Mouse (Mus musculus): ENCODE results near the gene Il2.

Il2 gene

DNA sequence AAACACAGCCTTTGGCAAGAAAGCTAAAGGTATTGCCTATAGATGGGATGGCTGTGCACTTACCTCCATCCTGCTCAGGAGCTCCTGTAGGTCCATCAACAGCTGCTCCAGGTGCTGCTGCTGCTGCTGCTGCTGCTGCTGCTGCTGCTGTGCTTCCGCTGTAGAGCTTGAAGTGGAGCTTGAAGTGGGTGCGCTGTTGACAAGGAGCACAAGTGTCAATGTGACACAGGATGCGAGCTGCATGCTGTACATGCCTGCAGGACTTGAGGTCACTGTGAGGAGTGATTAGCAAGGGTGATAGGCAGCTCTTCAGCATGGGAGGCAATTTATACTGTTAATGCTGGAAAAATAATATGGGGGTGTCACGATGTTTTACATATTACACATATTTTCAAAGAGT lies at the start of gene Il2:
Il2 (minus strand) TSS at position 305 of the 400 bp plus-strand sequence.
- DNase-seq (ENCODE audit: low spot score in 2 of 2), result no peak

DNA sequence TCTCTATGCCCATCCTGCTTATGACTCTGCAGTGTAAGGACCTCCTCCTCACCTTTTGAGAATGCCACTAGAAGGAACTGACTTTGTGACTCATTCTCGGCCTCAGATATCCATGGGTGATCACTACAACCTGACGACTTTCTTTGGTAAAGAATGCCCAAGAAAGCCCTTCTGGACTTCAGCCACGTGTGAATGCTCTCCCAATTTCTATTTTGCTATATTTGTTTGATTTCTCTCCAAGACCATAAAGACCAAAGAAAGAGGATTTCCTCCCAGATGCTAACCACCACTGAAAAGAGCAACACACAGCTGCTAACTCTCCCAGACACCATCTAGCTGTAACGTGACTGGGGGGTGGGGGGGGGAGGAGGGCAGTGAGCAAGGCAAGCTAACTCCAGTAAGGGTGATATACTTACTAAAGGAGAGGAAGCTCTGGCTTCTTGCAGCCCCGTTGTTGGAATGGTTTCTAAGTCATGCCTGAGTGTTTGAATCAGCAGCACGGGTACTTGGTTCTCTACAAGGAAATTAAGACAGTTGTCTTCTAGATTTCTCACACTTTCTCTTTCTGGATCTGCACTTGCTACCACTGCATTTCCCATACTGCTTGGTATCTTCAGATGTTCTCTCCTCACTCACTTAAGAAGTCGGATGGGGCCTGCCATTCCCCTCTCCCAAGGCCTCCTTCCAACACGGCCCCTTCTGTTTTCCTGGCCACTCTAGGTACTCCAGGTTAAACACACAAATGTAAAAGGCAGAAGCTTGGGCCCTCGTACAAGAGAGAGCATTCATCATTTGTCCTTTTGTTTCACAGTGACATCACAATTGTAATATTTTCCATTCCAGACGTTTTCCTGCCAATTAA lies 49.2 kb upstream of the Il2 start:
- no peak for DNase-seq (ENCODE audit: low spot score in 2 of 2)

DNA sequence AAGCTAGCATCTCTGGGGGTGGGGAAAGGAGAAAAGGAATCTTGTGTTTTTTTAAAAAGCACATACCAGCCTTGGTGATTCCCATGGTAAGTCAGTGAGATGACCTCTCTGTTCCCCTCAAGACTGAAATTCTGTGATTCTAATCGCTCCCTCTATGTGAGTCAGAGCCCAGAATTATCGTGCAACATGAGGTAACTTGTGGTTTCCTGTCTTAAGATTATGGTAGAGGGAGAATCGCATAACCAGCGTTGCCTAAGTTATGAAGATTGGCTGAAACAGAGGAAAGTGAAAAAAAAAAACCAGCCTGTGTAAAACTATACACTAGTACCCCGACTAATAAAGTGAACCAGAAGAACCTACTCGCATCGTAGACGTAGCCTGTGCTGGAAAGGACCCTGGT lies 47.5 kb upstream of the Il2 start:
- DNase-seq (ENCODE audit: low spot score in 2 of 2), result no peak

DNA sequence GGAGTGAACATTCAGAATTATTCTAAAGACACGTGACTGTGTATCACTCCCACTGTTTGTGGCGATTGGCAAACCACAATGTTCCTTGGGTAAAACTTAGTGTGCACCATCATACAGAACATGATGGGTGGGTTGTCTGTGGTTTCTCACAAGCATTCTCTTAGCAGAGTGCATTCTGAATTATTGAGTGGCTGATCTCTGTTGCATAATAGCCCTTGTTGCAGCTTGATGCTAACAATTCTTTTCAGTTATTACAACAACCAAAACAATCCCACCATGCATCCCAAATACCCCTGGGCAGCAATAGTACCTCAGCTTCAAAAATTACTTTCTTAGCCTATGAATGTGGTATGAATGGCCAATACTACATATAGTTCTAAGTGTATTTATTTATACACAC lies 43.5 kb upstream of the Il2 start:
- DNase-seq (ENCODE audit: low spot score in 2 of 2), result no peak

DNA sequence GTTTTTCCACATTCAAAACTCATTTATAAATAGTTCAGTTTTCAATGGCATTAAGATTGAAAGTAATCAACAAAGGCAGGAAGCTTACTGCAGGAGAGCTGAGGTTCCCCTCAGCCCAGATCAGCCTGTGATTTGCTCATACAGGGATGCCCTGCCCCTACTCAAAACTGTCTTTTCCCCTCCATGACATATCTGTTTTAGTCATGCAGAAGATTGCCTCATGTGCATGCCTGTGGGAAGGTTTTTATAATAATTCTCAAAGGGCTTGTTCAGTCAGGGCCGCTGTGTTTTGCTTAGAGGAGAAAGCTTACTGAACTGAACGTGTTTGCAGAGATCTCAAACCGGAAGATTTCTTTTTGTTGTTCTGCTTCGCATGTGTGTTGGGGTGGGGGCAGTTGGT lies 35.3 kb upstream of the Il2 start:
- no peak for DNase-seq (ENCODE audit: low spot score in 2 of 2)

DNA sequence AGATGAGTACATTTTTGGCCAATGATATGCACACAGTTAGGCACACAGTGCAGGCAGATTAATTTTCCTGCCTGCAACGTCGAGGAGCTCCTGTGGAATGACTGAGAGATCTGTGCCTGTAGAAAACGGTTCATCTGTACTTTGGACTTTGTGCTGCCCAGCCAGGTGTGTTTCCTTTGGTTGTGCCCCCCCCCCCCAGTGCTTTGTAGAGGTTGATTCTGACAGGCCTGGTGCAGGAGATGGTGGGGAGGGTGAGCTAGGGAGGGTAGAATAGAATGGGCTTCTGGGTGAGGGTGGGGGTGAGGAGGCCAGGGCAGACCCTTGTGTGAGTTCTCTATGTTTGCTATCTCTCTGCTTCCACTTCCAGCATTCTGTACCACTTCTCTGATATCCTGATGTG lies 32.5 kb upstream of the Il2 start:
- no peak for DNase-seq (ENCODE audit: low spot score in 2 of 2)

DNA sequence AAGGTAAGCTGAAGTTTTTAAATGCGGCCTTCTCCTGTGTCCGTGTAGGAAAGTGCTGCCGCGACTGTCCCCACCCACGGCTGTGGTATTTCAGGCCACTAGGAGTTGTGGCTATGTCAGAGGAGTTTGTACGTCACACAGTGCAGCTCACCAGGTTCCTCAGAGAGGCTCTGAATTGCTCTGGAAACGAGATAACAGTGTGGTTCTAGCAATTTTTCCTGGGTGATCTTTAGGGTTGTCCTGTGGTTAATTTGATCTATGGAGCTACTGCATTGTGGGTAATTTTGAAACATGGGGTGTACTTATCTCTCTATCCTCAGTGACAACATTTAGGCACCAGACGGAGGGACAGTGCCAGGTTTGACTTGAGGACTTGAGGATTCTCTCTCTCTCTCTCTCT lies 31.3 kb upstream of the Il2 start:
- no peak for DNase-seq (ENCODE audit: low spot score in 2 of 2)

DNA sequence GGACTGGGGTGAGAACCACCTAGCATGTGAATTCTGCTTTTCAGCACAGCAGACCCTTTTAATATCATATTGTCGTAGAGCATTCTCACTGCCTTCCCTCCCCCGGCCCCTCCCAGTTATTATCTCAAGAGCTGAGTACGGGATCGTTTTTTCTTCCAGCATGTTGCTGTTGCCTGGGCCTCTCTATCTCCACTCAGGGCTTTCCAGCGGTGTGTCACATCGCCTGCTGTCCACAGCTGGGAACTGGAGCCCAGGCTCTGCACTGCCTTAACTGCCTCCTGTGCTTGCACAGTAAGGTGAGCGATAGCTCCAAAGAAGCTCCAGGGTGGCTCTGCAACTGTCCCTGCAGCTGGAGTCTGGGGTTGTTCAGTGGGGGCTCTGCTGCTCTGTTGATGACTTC lies 28.6 kb upstream of the Il2 start:
- no peak for DNase-seq (ENCODE audit: low spot score in 2 of 2)

DNA sequence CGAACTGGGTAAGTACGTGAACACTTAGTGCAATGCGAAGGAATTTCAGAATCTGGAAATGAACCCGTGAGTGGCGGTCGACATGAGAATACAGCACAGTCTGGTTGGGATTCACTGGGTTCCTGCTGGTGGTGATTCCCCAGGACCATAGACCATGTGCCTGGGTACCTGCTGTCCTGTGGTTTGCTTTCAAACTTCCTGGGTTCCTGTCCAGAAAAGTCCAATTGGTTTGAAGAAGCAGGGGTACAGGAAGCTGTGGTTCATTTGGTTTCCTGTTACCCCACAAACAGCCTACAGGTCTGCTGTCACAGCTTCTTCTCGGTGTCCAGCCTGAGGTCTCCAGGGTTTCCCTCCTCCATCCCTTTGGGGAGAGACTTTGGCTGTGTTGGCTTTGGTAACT lies 27.2 kb upstream of the Il2 start:
- DNase-seq (ENCODE audit: low spot score in 2 of 2), result no peak

DNA sequence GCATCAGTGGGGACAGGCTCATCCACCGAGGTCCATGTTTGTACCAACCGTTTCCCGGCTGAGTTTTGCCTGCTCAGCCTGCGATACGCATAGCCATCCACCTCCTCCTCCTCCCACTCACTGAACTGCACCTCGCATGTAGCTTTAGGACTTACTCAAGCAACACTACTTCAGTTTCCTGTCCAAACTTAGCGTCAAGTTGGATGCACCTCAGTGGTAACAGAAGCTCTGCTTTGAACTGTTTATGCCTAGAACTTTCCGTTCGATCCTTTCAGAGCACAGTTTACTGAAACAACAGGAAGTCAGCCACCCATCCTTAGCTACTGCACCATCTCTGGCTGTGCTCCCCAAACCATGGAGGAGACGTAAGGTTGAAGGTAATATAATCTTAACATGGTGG lies 26.5 kb upstream of the Il2 start:
- no peak for DNase-seq (ENCODE audit: low spot score in 2 of 2)

DNA sequence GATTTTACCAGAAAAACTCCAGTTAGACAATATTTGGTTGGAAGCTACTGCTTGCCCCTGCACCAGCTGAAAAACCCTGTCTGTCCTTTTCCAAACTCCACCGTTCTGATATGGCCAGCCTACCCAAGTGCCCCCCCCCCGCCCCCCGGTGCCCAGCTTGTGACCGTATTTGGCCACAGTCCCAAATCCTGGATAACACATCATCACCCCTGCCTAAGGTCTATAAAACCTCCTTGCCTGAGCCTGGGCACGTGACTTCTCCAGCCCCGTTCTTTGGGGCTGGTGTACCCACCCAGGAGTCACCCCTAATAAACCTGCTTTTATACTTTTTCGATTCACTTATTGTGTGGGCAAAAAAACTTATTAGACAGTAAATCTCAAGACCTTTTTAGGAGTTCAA lies 21.1 kb upstream of the Il2 start:
- DNase-seq (ENCODE audit: low spot score in 2 of 2), result no peak

DNA sequence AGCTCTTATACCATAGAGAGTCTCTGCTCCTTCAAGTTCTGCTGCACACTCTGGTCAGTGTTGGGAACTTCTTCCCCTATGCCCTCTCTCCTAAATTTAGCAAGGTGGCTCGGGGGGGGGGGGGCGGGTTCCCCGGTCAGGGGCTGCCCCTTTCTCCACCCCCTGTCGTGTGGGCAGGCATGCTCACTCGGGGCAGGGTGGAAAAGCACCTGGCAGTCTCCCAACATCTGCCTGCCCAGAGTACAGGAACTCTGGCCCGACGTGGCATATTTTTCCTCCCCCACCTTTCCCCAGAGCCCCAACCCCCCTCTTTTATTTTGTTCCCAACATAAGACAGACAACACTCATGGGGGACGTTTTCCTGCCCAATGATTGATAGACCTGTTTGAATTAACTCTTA lies 20.6 kb upstream of the Il2 start:
- DNase-seq (ENCODE audit: low spot score in 2 of 2), result no peak

DNA sequence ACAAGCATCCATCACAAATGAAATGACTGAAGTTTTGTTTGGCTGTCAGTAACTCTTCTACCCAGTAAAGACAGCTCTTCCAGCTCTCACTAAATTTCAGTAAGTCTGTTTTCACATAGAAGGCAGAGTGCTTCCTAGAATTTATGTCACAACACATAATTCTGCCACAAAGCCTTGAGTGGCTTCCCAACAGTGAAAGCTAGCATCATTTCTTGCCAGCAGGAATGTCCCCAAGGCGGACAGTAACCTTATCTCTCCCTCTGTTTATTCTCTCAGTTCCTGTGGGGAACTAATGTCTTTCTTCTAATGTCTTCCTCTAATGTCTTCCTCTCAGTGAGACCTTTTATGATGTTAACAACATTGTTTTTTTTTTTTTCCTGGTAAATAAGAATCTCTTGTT lies 19.2 kb upstream of the Il2 start:
- DNase-seq (ENCODE audit: low spot score in 2 of 2), result no peak

DNA sequence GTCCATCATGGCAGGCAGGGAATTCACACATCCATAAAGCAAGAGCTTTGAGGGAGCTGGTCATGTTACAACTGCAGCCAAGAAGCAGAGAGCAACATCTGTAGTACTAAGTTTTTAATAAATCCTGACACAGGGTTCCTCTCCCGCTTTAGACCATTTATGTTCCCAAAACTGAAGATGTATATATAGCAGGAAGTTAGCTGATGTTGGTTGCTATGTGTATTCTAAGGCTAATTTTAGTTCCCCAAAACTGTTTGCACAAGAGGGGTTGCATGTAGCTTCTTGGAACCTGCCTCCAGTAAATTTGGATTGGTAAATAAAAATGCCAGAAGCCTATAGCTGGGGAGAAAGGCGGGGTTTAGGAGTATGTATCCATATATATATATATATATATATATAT lies 16.1 kb upstream of the Il2 start:
- DNase-seq (ENCODE audit: low spot score in 2 of 2), result no peak

DNA sequence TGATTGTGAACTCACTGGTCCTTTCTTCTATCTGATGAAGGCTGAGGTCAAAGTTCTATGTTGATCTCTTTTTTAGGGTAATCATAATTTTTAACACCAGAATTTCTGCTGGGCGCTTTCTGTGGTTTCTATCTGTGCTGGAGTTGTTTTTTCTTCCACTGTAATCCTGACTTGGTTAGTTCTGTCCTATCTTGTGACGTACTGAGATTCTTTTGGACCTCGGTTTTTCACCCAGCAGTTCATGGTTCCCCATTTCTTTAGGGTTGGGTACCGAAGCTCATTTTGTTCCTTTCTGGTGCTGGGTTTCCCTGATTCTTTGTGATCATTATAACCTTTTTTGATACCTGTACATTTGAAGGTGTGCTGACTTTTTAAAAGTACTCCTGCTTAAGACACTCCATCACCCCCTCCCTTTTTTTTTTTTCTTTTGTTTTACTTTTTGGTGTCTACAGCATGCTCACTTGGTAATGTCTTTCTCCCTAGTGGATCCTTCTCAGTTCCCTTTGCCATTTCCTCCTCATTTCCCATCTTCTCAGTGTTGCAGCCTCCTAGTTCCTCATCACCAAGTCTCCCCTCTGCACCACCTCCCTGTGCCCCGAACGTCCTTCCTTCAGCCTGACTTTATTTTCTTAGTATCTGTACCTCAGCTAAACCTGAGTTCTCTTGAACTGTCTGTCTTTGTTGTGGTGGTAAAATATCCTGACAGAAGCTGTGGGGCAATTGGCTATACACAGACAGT lies 14.6 kb upstream of the Il2 start:
- no peak for DNase-seq (ENCODE audit: low spot score in 2 of 2)

DNA sequence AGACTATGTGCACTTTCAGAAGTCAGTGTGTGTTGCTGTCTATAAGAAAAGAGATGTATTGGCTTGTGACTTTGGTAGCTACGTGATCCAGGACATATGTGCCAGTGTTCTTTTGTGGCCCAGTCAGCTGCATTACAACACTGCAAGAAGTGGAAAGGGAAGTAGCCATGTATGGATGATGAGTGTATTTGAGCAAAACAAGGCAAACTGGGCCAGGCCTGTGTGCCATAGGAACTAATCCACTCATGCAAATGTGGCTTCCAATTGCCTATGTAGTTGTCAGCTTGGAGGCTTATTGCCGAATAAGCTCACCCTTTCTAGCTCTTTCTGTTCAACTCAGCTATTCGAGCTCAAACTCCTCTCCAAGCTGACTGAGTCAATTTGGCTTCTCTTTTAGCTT lies 13.4 kb upstream of the Il2 start:
- no peak for DNase-seq (ENCODE audit: low spot score in 2 of 2)

DNA sequence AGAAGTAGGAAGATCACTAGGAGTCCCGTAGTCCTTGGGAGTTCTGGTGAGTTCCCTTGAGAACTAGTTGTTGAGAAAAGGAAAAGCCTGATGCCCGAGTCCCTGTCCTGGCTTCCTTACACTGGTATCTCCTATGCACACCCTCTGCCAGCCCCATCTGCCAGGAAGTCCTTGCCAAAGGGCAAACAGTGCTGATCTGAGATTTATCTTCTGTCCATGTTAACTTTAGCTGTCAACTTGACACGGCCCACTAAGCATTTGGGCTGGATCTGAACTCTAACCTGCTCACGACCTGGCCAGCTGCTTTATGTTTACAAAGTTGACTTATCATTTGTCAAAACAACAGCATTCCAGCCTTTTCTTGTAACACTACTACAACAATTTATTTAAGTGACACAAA lies 11.5 kb upstream of the Il2 start:
- no peak for DNase-seq (ENCODE audit: low spot score in 2 of 2)

DNA sequence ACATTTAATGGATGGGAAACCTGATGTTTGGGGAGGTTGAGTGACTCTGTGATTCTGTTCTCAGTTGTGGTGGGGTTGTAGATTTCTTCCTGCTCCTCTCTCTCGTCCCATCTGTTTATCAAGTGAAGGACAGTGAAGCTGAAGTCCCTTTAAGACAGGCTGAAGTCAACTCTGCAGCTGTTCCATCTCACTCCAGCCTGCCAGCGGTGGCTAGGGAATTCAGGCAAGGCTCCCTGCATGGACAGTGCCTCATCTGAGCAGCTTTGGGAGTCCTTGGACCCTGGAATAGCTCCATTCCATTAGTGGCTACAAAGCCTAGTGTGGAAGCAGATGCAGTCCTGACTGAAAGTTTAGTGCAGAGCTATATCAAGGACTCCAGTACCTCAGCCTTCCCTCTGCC lies 3.3 kb upstream of the Il2 start:
- no peak for DNase-seq (ENCODE audit: low spot score in 2 of 2)

DNA sequence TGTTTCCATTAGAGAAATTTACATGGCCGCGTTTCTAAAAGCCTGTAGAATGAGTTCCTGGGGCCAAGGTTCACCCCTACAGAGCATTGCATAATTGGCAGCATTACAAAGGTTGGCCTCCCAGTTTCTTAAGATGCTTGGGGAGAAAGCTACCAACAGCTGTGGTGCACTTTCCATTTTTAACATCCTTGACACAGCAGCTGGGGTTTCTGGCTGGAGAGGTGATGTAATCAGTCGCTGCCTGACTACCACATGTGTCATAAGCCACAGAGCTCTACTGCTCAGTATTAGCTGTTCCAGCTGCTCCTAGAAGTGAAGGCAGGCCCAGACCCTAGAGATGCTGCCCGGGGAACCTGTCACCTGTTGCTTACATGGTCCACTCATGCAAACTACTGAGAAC lies 2.5 kb upstream of the Il2 start:
- DNase-seq (ENCODE audit: low spot score in 2 of 2), result no peak

DNA sequence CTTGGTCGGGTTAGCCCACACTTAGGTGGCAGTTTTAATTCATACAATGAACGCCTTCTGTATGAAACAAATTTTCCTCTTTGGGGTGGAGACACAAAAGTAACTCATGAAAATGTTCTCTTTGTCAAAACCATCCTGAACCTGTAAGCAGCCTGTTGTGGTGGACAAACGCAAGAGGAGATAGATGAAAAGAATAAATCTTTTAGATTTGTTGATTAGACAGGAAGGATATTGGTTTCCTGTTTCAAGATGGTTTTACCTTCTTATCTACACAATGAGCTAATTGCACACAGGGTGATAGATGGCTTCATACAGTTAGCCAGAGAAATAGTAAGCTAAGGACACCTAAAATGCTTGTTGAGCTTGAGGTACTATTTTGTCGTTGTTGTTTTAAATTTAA lies 403 bp upstream of the Il2 start:
- no peak for DNase-seq (ENCODE audit: low spot score in 2 of 2)

DNA sequence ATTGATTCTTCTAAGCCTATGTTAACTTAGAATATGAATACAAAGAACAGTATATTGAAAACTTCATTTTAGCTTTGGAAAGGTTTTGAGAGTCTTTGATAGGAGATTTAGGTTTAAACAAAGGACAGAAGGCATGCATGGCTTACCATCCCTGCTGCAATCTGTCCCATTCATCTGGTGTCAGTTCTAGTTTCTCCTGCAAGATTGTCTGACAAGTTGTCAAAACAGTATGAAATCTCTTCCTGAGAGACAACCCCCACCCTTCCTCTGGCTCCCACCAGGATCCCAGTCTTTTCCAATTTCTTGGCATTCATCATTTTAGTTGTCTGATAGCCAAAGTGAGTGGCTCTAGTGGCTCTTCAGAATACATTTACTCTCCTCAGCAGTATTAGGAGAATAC lies 35.0 kb downstream of the Il2 start:
- DNase-seq (ENCODE audit: low spot score in 2 of 2), result no peak

DNA sequence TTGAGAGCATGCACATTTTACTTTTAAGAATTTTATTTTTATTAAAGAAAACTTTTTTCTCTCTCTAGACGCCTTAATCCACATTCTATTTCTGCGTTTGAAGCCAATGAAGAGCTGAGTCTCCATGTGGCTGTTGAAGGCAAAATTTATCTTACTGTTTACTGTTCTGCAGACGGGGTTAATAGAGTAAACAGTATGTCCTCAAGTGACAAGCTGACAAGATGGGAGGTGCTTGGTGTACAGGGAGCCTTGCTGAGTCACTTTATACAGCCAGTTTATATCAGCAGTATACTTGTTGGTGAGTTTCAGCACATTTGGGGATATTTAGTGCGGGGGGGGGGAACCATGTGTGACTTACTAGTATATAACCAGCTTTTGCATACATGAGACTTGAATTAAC lies 40.9 kb downstream of the Il2 start:
- DNase-seq (ENCODE audit: low spot score in 2 of 2), result no peak

DNA sequence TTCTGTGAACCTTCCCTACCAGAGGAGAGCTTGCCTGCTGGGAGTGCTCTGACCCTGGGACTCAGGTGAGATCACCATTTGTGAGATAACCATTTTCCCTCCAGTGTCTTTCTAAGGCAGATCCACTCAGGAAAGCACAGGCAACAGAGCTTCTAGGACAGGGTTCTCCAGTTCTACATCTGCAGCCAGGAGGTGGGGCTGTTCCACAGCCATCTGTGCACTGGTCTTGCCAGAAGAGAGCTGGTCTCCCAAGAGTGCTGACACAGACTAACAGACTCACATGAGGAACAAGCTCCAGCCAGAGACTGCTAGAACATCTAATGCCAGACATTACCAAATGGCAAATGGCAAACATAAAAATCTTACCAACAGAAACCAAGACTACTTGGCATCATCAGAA lies 52.5 kb downstream of the Il2 start:
- DNase-seq (ENCODE audit: low spot score in 2 of 2), result no peak
